16 mouse cellular contexts compared by ENCODE assay signal in genomic region chr8:12960609-12961008, GRCm38 (mm10).
DNase-seq lines count a peak whose midpoint lies in the region; ATAC-seq and TF ChIP-seq lines count a peak whose summit lies in the region.
"Had no signal": no experiment of that assay in that cellular context is flagged by ENCODE, and none has a peak within 500 bp of the region (broad histone marks: within the 10 kb centered on the region; RNA-seq: fewer than 3 reads in every experiment).

No protein-coding gene starts in this region.

- 87% methylated on average over 2 of the region's 2 CpGs for WGBS in forebrain, embryonic 12.5 days
- 84% methylated on average over 2 of the region's 2 CpGs for WGBS in forebrain, embryonic 11.5 days
- WGBS in lung, adult 2 months: 77% methylated on average over 2 of the region's 2 CpGs

- peaks cover 15% of the 10 kb centered on the region for H3K36me3 ChIP-seq in forebrain, embryonic 12.5 days (replicated peaks)
- H3K36me3 ChIP-seq in forebrain, embryonic 11.5 days (ENCODE audit: control insufficient read depth, insufficient read depth, low read length): no peaks in the 10 kb centered on the region; the same call in 1 of the 2 replicates

- ATAC-seq in forebrain, embryonic 12.5 days (ENCODE audit: low FRiP score): no peak
- no peak for ATAC-seq in forebrain, embryonic 11.5 days (replicated peaks; ENCODE audit: low FRiP score)
- ATAC-seq: forebrain, embryonic 15.5 days; intestine, embryonic 16.5 days had no signal

- no peak for TF ChIP-seq CTCF in lung, adult 2 months (IDR thresholded peaks at IDR 0.05; ENCODE audit: insufficient read depth, low read length)

- no peak overlapping the region for H3K9ac ChIP-seq in forebrain, embryonic 12.5 days
- no peak overlapping the region for H3K9ac ChIP-seq in forebrain, embryonic 11.5 days (ENCODE audit: low read length)
- H3K9ac ChIP-seq: forebrain, embryonic 15.5 days; heart, embryonic 13.5 days; hindbrain, embryonic 15.5 days had no signal

- 0 out of 2 replicates have a peak overlapping the region, but pooled peaks have one; percentile 19 for H3K27ac ChIP-seq in forebrain, embryonic 12.5 days
- no peak overlapping the region for H3K27ac ChIP-seq in forebrain, embryonic 11.5 days (ENCODE audit: low read depth, low read length)
- H3K27ac ChIP-seq: forebrain, embryonic 15.5 days; heart, embryonic 13.5 days; hindbrain, embryonic 15.5 days had no signal

- no peaks in the 10 kb centered on the region for H3K9me3 ChIP-seq in forebrain, embryonic 12.5 days
- H3K9me3 ChIP-seq in forebrain, embryonic 11.5 days (ENCODE audit: control insufficient read depth, low read length): no peaks in the 10 kb centered on the region
- H3K9me3 ChIP-seq: embryonic facial prominence, embryonic 10.5 days; forebrain, embryonic 15.5 days; heart, embryonic 13.5 days; hindbrain, embryonic 15.5 days had no signal

- no peak overlapping the region for H3K4me2 ChIP-seq in forebrain, embryonic 12.5 days
- H3K4me2 ChIP-seq in forebrain, embryonic 11.5 days (ENCODE audit: low read depth, low read length, severe bottlenecking): no peak overlapping the region
- H3K4me2 ChIP-seq: forebrain, embryonic 15.5 days; heart, embryonic 13.5 days; hindbrain, embryonic 15.5 days had no signal

- H3K4me3 ChIP-seq in forebrain, embryonic 12.5 days (replicated peaks): no peak overlapping the region
- H3K4me3 ChIP-seq in forebrain, embryonic 11.5 days (ENCODE audit: low read depth, low read length): no peak overlapping the region
- H3K4me3 ChIP-seq in lung, adult 2 months (replicated peaks; ENCODE audit: extremely low read depth, low read depth, low read length): no peak overlapping the region
- H3K4me3 ChIP-seq: embryonic facial prominence, embryonic 10.5 days; forebrain, embryonic 15.5 days; heart, embryonic 13.5 days; hindbrain, embryonic 15.5 days had no signal

- DNase-seq in cerebellum, adult 18-20 months: peak; percentile 53 to 62
- no peak for DNase-seq in cerebellum, postnatal 4 days (ENCODE audit: low spot score in 2 of 2)
- DNase-seq in forebrain, embryonic 11.5 days (ENCODE audit: low spot score): no peak
- peak; percentile 81 for DNase-seq in brain, adult 2 months (ENCODE audit: low read depth, low spot score)
- peak; percentile 49 to 53 for DNase-seq in cerebellum, postnatal 36 days
- no peak for DNase-seq in lung, adult 2 months
- DNase-seq: adrenal gland, postnatal 10 days; gastrocnemius, postnatal 36 days; heart, adult 11 months; heart, postnatal 36 days had no signal

- H3K27me3 ChIP-seq in forebrain, embryonic 12.5 days: no peaks in the 10 kb centered on the region
- no peaks in the 10 kb centered on the region for H3K27me3 ChIP-seq in forebrain, embryonic 11.5 days (ENCODE audit: control insufficient read depth, insufficient read depth, low read length)
- H3K27me3 ChIP-seq: forebrain, embryonic 15.5 days; heart, embryonic 13.5 days; hindbrain, embryonic 15.5 days had no signal

- H3K4me1 ChIP-seq in forebrain, embryonic 12.5 days: peaks cover 54% of the 10 kb centered on the region
- H3K4me1 ChIP-seq in forebrain, embryonic 11.5 days (replicated peaks; ENCODE audit: control insufficient read depth, insufficient read depth, low read length): peaks cover 3% of the 10 kb centered on the region; the same call in 1 of the 2 replicates
- no peaks in the 10 kb centered on the region for H3K4me1 ChIP-seq in lung, adult 2 months (ENCODE audit: control insufficient read depth, insufficient read depth, low read length)

- no peak for TF ChIP-seq POLR2A in lung, adult 2 months (IDR thresholded peaks at IDR 0.05; ENCODE audit: borderline replicate concordance, extremely low read depth, low read depth, low read length)

Comparison
In these comparisons a context has a peak if more than half of its experiments do, and no peak if none do; other contexts are left out.
1. DNase-seq: peak in cerebellum, adult 18-20 months (2 of 2), brain, adult 2 months (single experiment) and cerebellum, postnatal 36 days (2 of 2); none in cerebellum, postnatal 4 days (0 of 2), forebrain, embryonic 11.5 days (single experiment) and lung, adult 2 months (single experiment).